In genomic region chr9:108820077-108820476, GRCm38 (mm10) we compare ENCODE assay signal across 15 mouse cellular contexts. TPM values are rescaled to one million over a fixed set of nuclear protein-coding genes. Genes with fewer than 3 reads are reported as not detected.
"Had no signal": no experiment of that assay in that cellular context is flagged by ENCODE, and none has a peak within 500 bp of the region (broad histone marks: within the 10 kb centered on the region; RNA-seq: fewer than 3 reads in every experiment).

No protein-coding gene starts in this region.

- H3K27me3 ChIP-seq: forebrain, embryonic 15.5 days had no signal

- H3K9ac ChIP-seq: embryonic facial prominence, embryonic 12.5 days; embryonic facial prominence, embryonic 13.5 days; embryonic facial prominence, embryonic 15.5 days; forebrain, embryonic 12.5 days; forebrain, embryonic 13.5 days; forebrain, embryonic 15.5 days; forebrain, postnatal 0 days had no signal

- H3K4me3 ChIP-seq: embryonic facial prominence, embryonic 10.5 days; embryonic facial prominence, embryonic 12.5 days; embryonic facial prominence, embryonic 13.5 days; embryonic facial prominence, embryonic 15.5 days; erythroblast, embryonic 14.5 days; forebrain, embryonic 10.5 days; forebrain, embryonic 12.5 days; forebrain, embryonic 13.5 days; forebrain, embryonic 15.5 days; gastrocnemius, adult 2 months; heart, adult 2 months had no signal

- H3K4me2 ChIP-seq: embryonic facial prominence, embryonic 12.5 days; embryonic facial prominence, embryonic 13.5 days; embryonic facial prominence, embryonic 15.5 days; forebrain, embryonic 12.5 days; forebrain, embryonic 13.5 days; forebrain, embryonic 15.5 days had no signal

- H3K27ac ChIP-seq: embryonic facial prominence, embryonic 10.5 days; embryonic facial prominence, embryonic 12.5 days; embryonic facial prominence, embryonic 13.5 days; embryonic facial prominence, embryonic 15.5 days; forebrain, embryonic 10.5 days; forebrain, embryonic 12.5 days; forebrain, embryonic 13.5 days; forebrain, embryonic 15.5 days; gastrocnemius, adult 2 months; heart, adult 2 months had no signal

- ATAC-seq: forebrain, embryonic 13.5 days; forebrain, embryonic 14.5 days; forebrain, embryonic 15.5 days had no signal

- H3K9me3 ChIP-seq: embryonic facial prominence, embryonic 10.5 days; embryonic facial prominence, embryonic 12.5 days; embryonic facial prominence, embryonic 13.5 days; embryonic facial prominence, embryonic 15.5 days; forebrain, embryonic 10.5 days; forebrain, embryonic 12.5 days; forebrain, embryonic 13.5 days; forebrain, embryonic 15.5 days had no signal

- DNase-seq: gastrocnemius, postnatal 25 days had no signal

- H3K4me1 ChIP-seq: embryonic facial prominence, embryonic 12.5 days; embryonic facial prominence, embryonic 15.5 days had no signal

RNA-seq across cellular contexts. Expression of gene Celsr3, which starts 6.0 kb away (rescaled TPM):
- total RNA-seq: gastrocnemius, postnatal 36 days had no signal
